Mouse (Mus musculus): ENCODE measurements around the gene Rasgef1c. TPM values are rescaled to one million over a fixed set of nuclear protein-coding genes. Genes with fewer than 3 reads are reported as not detected.

Gene Rasgef1c
- 0.13 and 0.45 TPM in 2 replicates for polyA plus RNA-seq (2014; fragmentation: Nextera tagmentation; extraction: Ambion mirVana)

- H3K4me2 ChIP-seq, result peak within 1 kb of the TSS; percentile 100
- WGBS (ENCODE audit: insufficient replicate concordance), result 3% methylated on average over 97 of the region's 99 CpGs
- peak; percentile 78 for ATAC-seq (replicated peaks; ENCODE audit: insufficient number of reproducible peaks, low FRiP score, low TSS enrichment)
- H3K27ac ChIP-seq (ENCODE audit: low read depth, low read length), result no peak within 1 kb of the TSS
- no peaks in the 10 kb centered on the region for H3K9me3 ChIP-seq (replicated peaks; ENCODE audit: control insufficient read depth, low read length)
- H3K4me3 ChIP-seq (ENCODE audit: low read depth, low read length), result peak within 1 kb of the TSS; percentile 63
- H3K9ac ChIP-seq (ENCODE audit: low read depth, low read length), result peak within 1 kb of the TSS; percentile 56; the same call in 1 of the 2 replicates
- H3K27me3 ChIP-seq (ENCODE audit: control insufficient read depth, insufficient read depth, low read length), result peaks cover 45% of the 10 kb centered on the region
- H3K4me1 ChIP-seq (ENCODE audit: control insufficient read depth, insufficient read depth, low read length), result peaks cover 3% of the 10 kb centered on the region; the same call in 1 of the 2 replicates
- no peaks in the 10 kb centered on the region for H3K36me3 ChIP-seq (ENCODE audit: control insufficient read depth, insufficient read depth, low read length)
These were observed at the start of gene Rasgef1c for GRCm38 (mm10) chr11:49901659-49902458. Rasgef1c (plus strand) TSS chr11:49901835.

GRCm38 (mm10) chr11:49855144-49855543 is 46.5 kb upstream of the Rasgef1c start:
- Histone ChIP-seq H3K4me3 (ENCODE audit: low read depth, low read length) (no peak overlapping the region), H3K9me3 (replicated peaks; ENCODE audit: control insufficient read depth, low read length) (no peaks in the 10 kb centered on the region), H3K27ac (ENCODE audit: low read depth, low read length) (no peak overlapping the region), H3K4me2 (no peak overlapping the region), H3K4me1 (ENCODE audit: control insufficient read depth, insufficient read depth, low read length) (no peaks in the 10 kb centered on the region), H3K9ac (ENCODE audit: low read depth, low read length) (no peak overlapping the region), H3K27me3 (ENCODE audit: control insufficient read depth, insufficient read depth, low read length) (no peaks in the 10 kb centered on the region), H3K36me3 (ENCODE audit: control insufficient read depth, insufficient read depth, low read length) (0 out of 2 replicates have a peak, but pooled peaks cover 4% of the 10 kb centered on the region)
- ATAC-seq (replicated peaks; ENCODE audit: insufficient number of reproducible peaks, low FRiP score, low TSS enrichment), result no peak
- WGBS (ENCODE audit: insufficient replicate concordance), result 73% methylated on average over 5 of the region's 5 CpGs

GRCm38 (mm10) chr11:49861139-49861538 is 40.5 kb upstream of the Rasgef1c start:
- ATAC-seq (replicated peaks; ENCODE audit: insufficient number of reproducible peaks, low FRiP score, low TSS enrichment), result no peak
- Histone ChIP-seq H3K4me2 (no peak overlapping the region), H3K4me1 (ENCODE audit: control insufficient read depth, insufficient read depth, low read length) (no peaks in the 10 kb centered on the region), H3K27ac (ENCODE audit: low read depth, low read length) (no peak overlapping the region), H3K36me3 (ENCODE audit: control insufficient read depth, insufficient read depth, low read length) (no peaks in the 10 kb centered on the region), H3K9me3 (replicated peaks; ENCODE audit: control insufficient read depth, low read length) (no peaks in the 10 kb centered on the region), H3K27me3 (ENCODE audit: control insufficient read depth, insufficient read depth, low read length) (no peaks in the 10 kb centered on the region), H3K9ac (ENCODE audit: low read depth, low read length) (no peak overlapping the region), H3K4me3 (ENCODE audit: low read depth, low read length) (no peak overlapping the region)
- WGBS (ENCODE audit: insufficient replicate concordance), result 84% methylated on average over 4 of the region's 4 CpGs

GRCm38 (mm10) chr11:49863926-49864325 is 37.7 kb upstream of the Rasgef1c start:
- Histone ChIP-seq H3K4me2 (no peak overlapping the region), H3K4me3 (ENCODE audit: low read depth, low read length) (no peak overlapping the region), H3K9ac (ENCODE audit: low read depth, low read length) (no peak overlapping the region), H3K36me3 (ENCODE audit: control insufficient read depth, insufficient read depth, low read length) (no peaks in the 10 kb centered on the region), H3K9me3 (replicated peaks; ENCODE audit: control insufficient read depth, low read length) (no peaks in the 10 kb centered on the region), H3K4me1 (ENCODE audit: control insufficient read depth, insufficient read depth, low read length) (no peaks in the 10 kb centered on the region), H3K27ac (ENCODE audit: low read depth, low read length) (no peak overlapping the region), H3K27me3 (ENCODE audit: control insufficient read depth, insufficient read depth, low read length) (no peaks in the 10 kb centered on the region)
- no peak for ATAC-seq (replicated peaks; ENCODE audit: insufficient number of reproducible peaks, low FRiP score, low TSS enrichment)

GRCm38 (mm10) chr11:49867320-49867719 is 34.3 kb upstream of the Rasgef1c start:
- no peak overlapping the region for H3K4me2 ChIP-seq
- whole genome bisulfite sequencing (ENCODE audit: insufficient replicate concordance), result 78% methylated on average over 5 of the region's 5 CpGs
- no peak overlapping the region for H3K27ac ChIP-seq (ENCODE audit: low read depth, low read length)
- no peaks in the 10 kb centered on the region for H3K4me1 ChIP-seq (ENCODE audit: control insufficient read depth, insufficient read depth, low read length)
- ATAC-seq (replicated peaks; ENCODE audit: insufficient number of reproducible peaks, low FRiP score, low TSS enrichment), result no peak
- H3K27me3 ChIP-seq (ENCODE audit: control insufficient read depth, insufficient read depth, low read length), result no peaks in the 10 kb centered on the region
- H3K4me3 ChIP-seq (ENCODE audit: low read depth, low read length), result no peak overlapping the region
- no peak overlapping the region for H3K9ac ChIP-seq (ENCODE audit: low read depth, low read length)
- no peaks in the 10 kb centered on the region for H3K9me3 ChIP-seq (replicated peaks; ENCODE audit: control insufficient read depth, low read length)
- no peaks in the 10 kb centered on the region; the same call in 1 of the 2 replicates for H3K36me3 ChIP-seq (ENCODE audit: control insufficient read depth, insufficient read depth, low read length)

GRCm38 (mm10) chr11:49869762-49870161 is 31.9 kb upstream of the Rasgef1c start:
- no peaks in the 10 kb centered on the region for H3K27me3 ChIP-seq (ENCODE audit: control insufficient read depth, insufficient read depth, low read length)
- H3K4me2 ChIP-seq, result no peak overlapping the region
- H3K4me3 ChIP-seq (ENCODE audit: low read depth, low read length), result no peak overlapping the region
- no peak overlapping the region for H3K27ac ChIP-seq (ENCODE audit: low read depth, low read length)
- peaks cover 2% of the 10 kb centered on the region; the same call in 1 of the 2 replicates for H3K36me3 ChIP-seq (ENCODE audit: control insufficient read depth, insufficient read depth, low read length)
- H3K9me3 ChIP-seq (replicated peaks; ENCODE audit: control insufficient read depth, low read length), result no peaks in the 10 kb centered on the region
- H3K4me1 ChIP-seq (ENCODE audit: control insufficient read depth, insufficient read depth, low read length), result no peaks in the 10 kb centered on the region
- no peak overlapping the region for H3K9ac ChIP-seq (ENCODE audit: low read depth, low read length)
- ATAC-seq (replicated peaks; ENCODE audit: insufficient number of reproducible peaks, low FRiP score, low TSS enrichment), result no peak

- Histone ChIP-seq H3K4me1 (ENCODE audit: control insufficient read depth, insufficient read depth, low read length) (peaks cover 8% of the 10 kb centered on the region), H3K4me3 (ENCODE audit: low read depth, low read length) (no peak overlapping the region), H3K9me3 (replicated peaks; ENCODE audit: control insufficient read depth, low read length) (no peaks in the 10 kb centered on the region), H3K36me3 (ENCODE audit: control insufficient read depth, insufficient read depth, low read length) (peaks cover 2% of the 10 kb centered on the region; the same call in 1 of the 2 replicates), H3K9ac (ENCODE audit: low read depth, low read length) (no peak overlapping the region), H3K27me3 (ENCODE audit: control insufficient read depth, insufficient read depth, low read length) (no peaks in the 10 kb centered on the region), H3K4me2 (no peak overlapping the region), H3K27ac (ENCODE audit: low read depth, low read length) (no peak overlapping the region)
- WGBS (ENCODE audit: insufficient replicate concordance), result 57% methylated on average over 6 of the region's 6 CpGs
- no peak for ATAC-seq (replicated peaks; ENCODE audit: insufficient number of reproducible peaks, low FRiP score, low TSS enrichment)
These were observed 29.7 kb upstream of the Rasgef1c start for GRCm38 (mm10) chr11:49871914-49872313.

- peak; percentile 64 for ATAC-seq (replicated peaks; ENCODE audit: insufficient number of reproducible peaks, low FRiP score, low TSS enrichment)
- H3K36me3 ChIP-seq (ENCODE audit: control insufficient read depth, insufficient read depth, low read length), result peaks cover 2% of the 10 kb centered on the region; the same call in 1 of the 2 replicates
These were observed 28.9 kb upstream of the Rasgef1c start for GRCm38 (mm10) chr11:49872779-49873178.

More at GRCm38 (mm10) chr11:49872779-49873178, 28.9 kb upstream of the Rasgef1c start:
- H3K27ac ChIP-seq (ENCODE audit: low read depth, low read length), result no peak overlapping the region; the same call in 1 of the 2 replicates
- H3K4me2 ChIP-seq, result no peak overlapping the region
- 86% methylated on average over 6 of the region's 6 CpGs for WGBS (ENCODE audit: insufficient replicate concordance)
- peaks cover 16% of the 10 kb centered on the region for H3K4me1 ChIP-seq (ENCODE audit: control insufficient read depth, insufficient read depth, low read length)
- H3K9ac ChIP-seq (ENCODE audit: low read depth, low read length), result no peak overlapping the region
- no peaks in the 10 kb centered on the region for H3K27me3 ChIP-seq (ENCODE audit: control insufficient read depth, insufficient read depth, low read length)
- no peaks in the 10 kb centered on the region for H3K9me3 ChIP-seq (replicated peaks; ENCODE audit: control insufficient read depth, low read length)
- no peak overlapping the region for H3K4me3 ChIP-seq (ENCODE audit: low read depth, low read length)

Data from heart, embryonic 11.5 days (tissue).